Comparison of ENCODE assay signal across 14 mouse cellular contexts in genomic region chr15:79223641-79224040, GRCm38 (mm10). TPM values are rescaled to one million over a fixed set of nuclear protein-coding genes. Genes with fewer than 3 reads are reported as not detected.
DNase-seq lines count a peak whose midpoint lies in the region; ATAC-seq and TF ChIP-seq lines count a peak whose summit lies in the region.
"Had no signal": no experiment of that assay in that cellular context is flagged by ENCODE, and none has a peak within 500 bp of the region (broad histone marks: within the 10 kb centered on the region; RNA-seq: fewer than 3 reads in every experiment).

No protein-coding gene starts in this region.

- H3K9me3 ChIP-seq in liver, embryonic 15.5 days (replicated peaks): no peaks in the 10 kb centered on the region
- H3K9me3 ChIP-seq in liver, postnatal 0 days (ENCODE audit: low read length): no peaks in the 10 kb centered on the region
- H3K9me3 ChIP-seq in ES-Bruce4 (replicated peaks; ENCODE audit: control insufficient read depth, insufficient read depth, low read length, poor library complexity, severe bottlenecking): no peaks in the 10 kb centered on the region
- H3K9me3 ChIP-seq in embryonic facial prominence, embryonic 15.5 days (replicated peaks): no peaks in the 10 kb centered on the region
- H3K9me3 ChIP-seq: G1E had no signal

- peaks cover 4% of the 10 kb centered on the region; the same call in 1 of the 2 replicates for H3K27me3 ChIP-seq in liver, embryonic 15.5 days
- no peaks in the 10 kb centered on the region for H3K27me3 ChIP-seq in liver, postnatal 0 days (ENCODE audit: insufficient read depth, low read length)
- H3K27me3 ChIP-seq in ES-Bruce4 (ENCODE audit: control insufficient read depth, insufficient read depth, low read length, poor library complexity, severe bottlenecking): no peaks in the 10 kb centered on the region
- H3K27me3 ChIP-seq in embryonic facial prominence, embryonic 15.5 days: no peaks in the 10 kb centered on the region

- H3K27ac ChIP-seq in gastrocnemius, adult 2 months: peak overlapping the region; percentile 84
- H3K27ac ChIP-seq in liver, embryonic 15.5 days (replicated peaks): no peak overlapping the region
- no peak overlapping the region for H3K27ac ChIP-seq in liver, postnatal 0 days (ENCODE audit: low read depth)
- H3K27ac ChIP-seq in ES-Bruce4 (ENCODE audit: insufficient read depth, low read length): no peak overlapping the region
- H3K27ac ChIP-seq in embryonic facial prominence, embryonic 15.5 days (replicated peaks): no peak overlapping the region
- H3K27ac ChIP-seq: macrophage had no signal

- H3K4me1 ChIP-seq in liver, embryonic 15.5 days (replicated peaks): peaks cover 6% of the 10 kb centered on the region; the same call in 1 of the 2 replicates
- peaks cover 4% of the 10 kb centered on the region; the same call in 1 of the 2 replicates for H3K4me1 ChIP-seq in liver, postnatal 0 days (ENCODE audit: insufficient read depth)
- H3K4me1 ChIP-seq in ES-Bruce4 (ENCODE audit: control insufficient read depth, insufficient read depth, low read length): peaks cover 4% of the 10 kb centered on the region
- H3K4me1 ChIP-seq in embryonic facial prominence, embryonic 15.5 days: peaks cover 7% of the 10 kb centered on the region; the same call in 1 of the 2 replicates

- ATAC-seq in liver, embryonic 15.5 days (ENCODE audit: insufficient read depth): 0 out of 2 replicates have a peak, but pooled peaks have one; percentile 33
- ATAC-seq in liver, postnatal 0 days: no peak
- 0 out of 2 replicates have a peak, but pooled peaks have one; percentile 16 for ATAC-seq in embryonic facial prominence, embryonic 15.5 days (ENCODE audit: insufficient number of reproducible peaks, low FRiP score, low TSS enrichment, low read depth)

- TF ChIP-seq POLR2A in ES-Bruce4 (IDR thresholded peaks at IDR 0.05; ENCODE audit: insufficient read depth, low read length): no peak

- intact Hi-C loops in gastrocnemius, adult 2 months (cut with DNase I): no loop called here
- intact Hi-C loops in left cerebral cortex, postnatal 14 days (cut with DNase I): no loop called here

- 18% methylated on average over 5 of the region's 5 CpGs for WGBS in liver, embryonic 15.5 days (ENCODE audit: insufficient replicate concordance)
- WGBS in liver, postnatal 0 days (ENCODE audit: insufficient replicate concordance): 23% methylated on average over 5 of the region's 5 CpGs
- WGBS in embryonic facial prominence, embryonic 15.5 days: 2% methylated on average over 5 of the region's 5 CpGs

- H3K9ac ChIP-seq in liver, embryonic 15.5 days: no peak overlapping the region
- H3K9ac ChIP-seq in liver, postnatal 0 days (replicated peaks): no peak overlapping the region
- no peak overlapping the region for H3K9ac ChIP-seq in ES-Bruce4 (ENCODE audit: low read depth, poor library complexity, severe bottlenecking)
- H3K9ac ChIP-seq in embryonic facial prominence, embryonic 15.5 days: no peak overlapping the region

- TF ChIP-seq CTCF in gastrocnemius, adult 2 months (IDR thresholded peaks at IDR 0.05): no peak
- no peak for TF ChIP-seq CTCF in liver, postnatal 0 days (IDR thresholded peaks at IDR 0.05; ENCODE audit: low read depth)
- no peak for TF ChIP-seq CTCF in ES-Bruce4 (IDR thresholded peaks at IDR 0.05; ENCODE audit: low read depth, low read length)

- H3K4me2 ChIP-seq in liver, embryonic 15.5 days: no peak overlapping the region
- no peak overlapping the region for H3K4me2 ChIP-seq in liver, postnatal 0 days (ENCODE audit: low read depth, low read length)
- H3K4me2 ChIP-seq in embryonic facial prominence, embryonic 15.5 days (replicated peaks): no peak overlapping the region

- no peak for DNase-seq in gastrocnemius, adult 2 months
- DNase-seq in gastrocnemius, postnatal 4 days (ENCODE audit: low spot score in 2 of 2): no peak
- DNase-seq in liver, postnatal 0 days: no peak
- no peak for DNase-seq in left cerebral cortex, postnatal 14 days (ENCODE audit: low spot score in 2 of 2)
- no peak for DNase-seq in adrenal gland, postnatal 36 days
- DNase-seq: cerebellum, adult 11 months; cerebellum, postnatal 36 days; layer of hippocampus, adult 9-11 months; lung, adult 18-20 months had no signal

- H3K4me3 ChIP-seq in gastrocnemius, adult 2 months: peak overlapping the region; percentile 65
- H3K4me3 ChIP-seq in liver, embryonic 15.5 days (replicated peaks): no peak overlapping the region
- no peak overlapping the region for H3K4me3 ChIP-seq in liver, postnatal 0 days (ENCODE audit: low read depth, low read length)
- H3K4me3 ChIP-seq in ES-Bruce4 (ENCODE audit: low read depth, low read length): no peak overlapping the region
- H3K4me3 ChIP-seq in embryonic facial prominence, embryonic 15.5 days (replicated peaks): no peak overlapping the region

- TF ChIP-seq EP300 in liver, postnatal 0 days (IDR thresholded peaks at IDR 0.05; ENCODE audit: low read depth): no peak
- 0 out of 2 replicates have a peak, but pooled peaks have one; percentile 13 for TF ChIP-seq EP300 in ES-Bruce4 (IDR thresholded peaks at IDR 0.05; ENCODE audit: insufficient read depth, low read depth, low read length)

- H3K36me3 ChIP-seq in liver, embryonic 15.5 days (replicated peaks): no peaks in the 10 kb centered on the region
- H3K36me3 ChIP-seq in liver, postnatal 0 days (replicated peaks; ENCODE audit: insufficient read depth, low read length): no peaks in the 10 kb centered on the region
- no peaks in the 10 kb centered on the region for H3K36me3 ChIP-seq in ES-Bruce4 (ENCODE audit: control insufficient read depth, insufficient read depth, low read length, poor library complexity, severe bottlenecking)
- no peaks in the 10 kb centered on the region for H3K36me3 ChIP-seq in embryonic facial prominence, embryonic 15.5 days
- H3K36me3 ChIP-seq: G1E had no signal

RNA-seq across cellular contexts. Expression of gene Pick1, which starts 5.3 kb away (rescaled TPM):
- 10 to 100 TPM; 33.6 to 35.0 TPM for total RNA-seq in gastrocnemius, adult 2 months (2021)
- 10 to 100 TPM; 21.9 to 24.2 TPM for total RNA-seq in gastrocnemius, postnatal 4 days (2021)
- 12.2 and 13.1 TPM in 2 replicates for polyA plus RNA-seq in liver, embryonic 15.5 days (2015; fragmentation: Nextera tagmentation; extraction: Ambion mirVana)
- polyA plus RNA-seq in liver, postnatal 0 days (2015; fragmentation: Nextera tagmentation; extraction: Ambion mirVana): 11.5 and 12.2 TPM in 2 replicates
- 47.8 and 48.0 TPM in 2 replicates for polyA plus RNA-seq in ES-Bruce4 (2011; ENCODE audit: insufficient read depth, insufficient read length, low read depth, missing spikeins)
- 46.2 and 50.4 TPM in 2 replicates for polyA plus RNA-seq in embryonic facial prominence, embryonic 15.5 days (2015; fragmentation: Nextera tagmentation; extraction: Ambion mirVana)
- total RNA-seq in left cerebral cortex, postnatal 14 days (2021): 10 to 100 TPM; 52.0 to 56.4 TPM
- total RNA-seq in adrenal gland, postnatal 36 days (2021): 10 to 100 TPM; 17.7 to 18.1 TPM

RNA-seq across cellular contexts. Expression of gene Gm49486, which starts 5.5 kb away (rescaled TPM):
- total RNA-seq in gastrocnemius, adult 2 months (2021): 1 to 10 TPM in 1 of 2 experiments, under 1 TPM in 1; 0.10 to 1.0 TPM
- total RNA-seq in gastrocnemius, postnatal 4 days (2021): 1 to 10 TPM; 1.2 TPM
- not detected in 2 replicates for polyA plus RNA-seq in liver, embryonic 15.5 days (2015; fragmentation: Nextera tagmentation; extraction: Ambion mirVana)
- 0.08 TPM in 2 replicates for polyA plus RNA-seq in liver, postnatal 0 days (2015; fragmentation: Nextera tagmentation; extraction: Ambion mirVana)
- polyA plus RNA-seq in ES-Bruce4 (2011; ENCODE audit: insufficient read depth, insufficient read length, low read depth, missing spikeins): 1.0 TPM in 2 replicates
- 0.94 and 1.3 TPM in 2 replicates for polyA plus RNA-seq in embryonic facial prominence, embryonic 15.5 days (2015; fragmentation: Nextera tagmentation; extraction: Ambion mirVana)
- 1 to 10 TPM in 1 of 2 experiments, under 1 TPM in 1; 0.94 to 1.2 TPM for total RNA-seq in left cerebral cortex, postnatal 14 days (2021)
- total RNA-seq in adrenal gland, postnatal 36 days (2021): under 1 TPM in 1 of 2 experiments, not detected in 1; 0.13 TPM
- polyA plus RNA-seq: G1E, macrophage had no signal

RNA-seq across cellular contexts. Expression of gene Slc16a8, which starts 30.9 kb away (rescaled TPM):
- total RNA-seq in gastrocnemius, adult 2 months (2021): under 1 TPM; 0.13 to 0.53 TPM
- total RNA-seq in gastrocnemius, postnatal 4 days (2021): under 1 TPM; 0.29 to 0.36 TPM
- polyA plus RNA-seq in liver, embryonic 15.5 days (2015; fragmentation: Nextera tagmentation; extraction: Ambion mirVana): not detected in 2 replicates
- not detected in 2 replicates for polyA plus RNA-seq in liver, postnatal 0 days (2015; fragmentation: Nextera tagmentation; extraction: Ambion mirVana)
- not detected in 2 replicates for polyA plus RNA-seq in ES-Bruce4 (2011; ENCODE audit: insufficient read depth, insufficient read length, low read depth, missing spikeins)
- polyA plus RNA-seq in embryonic facial prominence, embryonic 15.5 days (2015; fragmentation: Nextera tagmentation; extraction: Ambion mirVana): 0.35 and 0.58 TPM in 2 replicates
- not detected for total RNA-seq in left cerebral cortex, postnatal 14 days (2021)
- total RNA-seq in adrenal gland, postnatal 36 days (2021): not detected
- total RNA-seq: G1E had no signal
- polyA plus RNA-seq: G1E, macrophage had no signal

RNA-seq across cellular contexts. Expression of gene Sox10, which starts 58.6 kb away (rescaled TPM):
- total RNA-seq in gastrocnemius, adult 2 months (2021): under 1 TPM; 0.71 to 0.81 TPM
- 10 to 100 TPM; 11.6 to 13.7 TPM for total RNA-seq in gastrocnemius, postnatal 4 days (2021)
- polyA plus RNA-seq in liver, embryonic 15.5 days (2015; fragmentation: Nextera tagmentation; extraction: Ambion mirVana): 0.09 and 0.12 TPM in 2 replicates
- 0.07 and 0.08 TPM in 2 replicates for polyA plus RNA-seq in liver, postnatal 0 days (2015; fragmentation: Nextera tagmentation; extraction: Ambion mirVana)
- polyA plus RNA-seq in ES-Bruce4 (2011; ENCODE audit: insufficient read depth, insufficient read length, low read depth, missing spikeins): 0.43 and 1.4 TPM in 2 replicates
- polyA plus RNA-seq in embryonic facial prominence, embryonic 15.5 days (2015; fragmentation: Nextera tagmentation; extraction: Ambion mirVana): 11.8 and 12.5 TPM in 2 replicates
- 10 to 100 TPM; 24.0 to 35.5 TPM for total RNA-seq in left cerebral cortex, postnatal 14 days (2021)
- 1 to 10 TPM; 1.3 to 1.8 TPM for total RNA-seq in adrenal gland, postnatal 36 days (2021)
- polyA plus RNA-seq: G1E, macrophage had no signal
